Mouse (Mus musculus) C2C12 (cell line): ENCODE data around the gene Atp5j.

Experiments
- CEBPB ChIP-seq: IDR thresholded peaks from one replicate; pipeline ENCODE4 v1.6.1; 2011; ENCODE audit warnings: low read depth, mild to moderate bottlenecking, control low read depth, moderate library complexity
- CTCF ChIP-seq: IDR thresholded peaks from one replicate; pipeline ENCODE4 v1.5.1; 2011; ENCODE audit not compliant: control insufficient read depth, insufficient read depth, insufficient read length
- FOSL1 ChIP-seq: IDR thresholded peaks from one replicate; pipeline ENCODE4 v1.8.0; 2011; ENCODE audit warnings: mild to moderate bottlenecking, low read length; ENCODE audit not compliant: poor library complexity, insufficient read depth, severe bottlenecking
- MAX ChIP-seq: IDR thresholded peaks from one replicate; pipeline ENCODE4 v1.6.1; 2011; ENCODE audit warnings: mild to moderate bottlenecking, control low read depth
- MYOD1 ChIP-seq: IDR thresholded peaks from one replicate; pipeline ENCODE4 v1.6.1; 2011; ENCODE audit warnings: low read depth; ENCODE audit not compliant: control insufficient read depth, insufficient read length
- MYOG ChIP-seq: IDR thresholded peaks from one replicate; pipeline ENCODE4 v1.6.1; 2011; ENCODE audit not compliant: control insufficient read depth, insufficient read length; ENCODE audit errors: extremely low read depth
- USF1 ChIP-seq: IDR thresholded peaks from one replicate; pipeline ENCODE4 v1.6.1; 2011; ENCODE audit warnings: low read depth, mild to moderate bottlenecking, control low read depth, moderate library complexity

DNA sequence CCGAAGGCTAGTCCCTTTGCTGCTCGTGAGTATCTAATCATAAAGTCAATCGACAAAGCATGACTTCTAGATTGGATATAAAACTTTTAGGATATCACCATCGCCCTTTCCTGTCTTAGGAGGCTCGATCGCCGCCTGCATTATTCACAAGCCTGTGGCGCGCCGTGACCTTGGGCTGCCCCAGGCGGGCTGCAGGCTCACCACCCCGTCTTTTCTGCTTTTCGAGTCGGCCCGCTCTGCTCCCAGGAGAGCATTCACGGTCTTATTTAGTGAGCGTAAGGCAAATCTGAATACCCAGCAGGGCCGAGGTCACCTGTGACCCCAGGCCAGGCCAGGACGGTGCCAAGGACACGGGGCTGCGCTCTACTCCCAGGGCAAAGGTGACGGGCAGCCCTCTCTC lies 1.1 kb downstream of the Atp5j start:
- TF ChIP-seq CTCF (no peak), USF1 (no peak), CEBPB (no peak), MYOD1 (no peak), MAX (no peak), FOSL1 (no peak), MYOG (no peak)
